Mouse (Mus musculus) forebrain, embryonic 11.5 days (tissue): ENCODE measurements at regions not wholly inside any gene's neighbourhood (a gene's known extent, or its start where the extent isn't known, plus 50 kb on each side); places are given as distances from the start of the nearest gene placed in this dataset.

Source experiments
- ATAC-seq: fragments of 200-750 bp; cut with Nextera tagmentation; replicated peaks from 2 replicates; pipeline ENCODE4 v1.8.0; 2017; ENCODE audit warnings: moderate TSS enrichment; ENCODE audit not compliant: low FRiP score
- DNase-seq: peaks from one replicate; pipeline ENCODE4 v3.0.0-alpha.2; 2017; ENCODE audit warnings: low spot score
- H3K27ac ChIP-seq: fragments of 300-500 bp; sonication (generic); 2 replicates; pipeline ENCODE4 v1.5.1; 2014; ENCODE audit warnings: low read depth, low read length
- H3K27me3 ChIP-seq: fragments of 300-500 bp; sonication (generic); 2 replicates; pipeline ENCODE4 v1.6.1; 2014; ENCODE audit warnings: mild to moderate bottlenecking, low read length, mixed read lengths; ENCODE audit not compliant: control insufficient read depth, insufficient read depth
- H3K36me3 ChIP-seq: fragments of 300-500 bp; sonication (generic); 2 replicates; pipeline ENCODE4 v1.6.1; 2014; ENCODE audit warnings: mild to moderate bottlenecking, low read length, moderate library complexity, mixed read lengths; ENCODE audit not compliant: control insufficient read depth, insufficient read depth
- H3K4me1 ChIP-seq: fragments of 300-500 bp; sonication (generic); replicated peaks from 2 replicates; pipeline ENCODE4 v1.6.1; 2014; ENCODE audit warnings: low read length, mixed read lengths; ENCODE audit not compliant: control insufficient read depth, insufficient read depth
- H3K4me2 ChIP-seq: fragments of 300-500 bp; sonication (generic); 2 replicates; pipeline ENCODE4 v1.6.1; 2014; ENCODE audit warnings: low read depth, mild to moderate bottlenecking, low read length, moderate library complexity, mixed read lengths; ENCODE audit not compliant: severe bottlenecking
- H3K4me3 ChIP-seq: fragments of 300-500 bp; sonication (generic); 2 replicates; pipeline ENCODE4 v1.5.1; 2014; ENCODE audit warnings: low read depth, low read length
- H3K9ac ChIP-seq: fragments of 300-500 bp; sonication (generic); 2 replicates; pipeline ENCODE4 v1.6.1; 2014; ENCODE audit warnings: low read length
- H3K9me3 ChIP-seq: fragments of 300-500 bp; sonication (generic); 2 replicates; pipeline ENCODE4 v1.6.1; 2016; ENCODE audit warnings: low read length, mixed read lengths; ENCODE audit not compliant: control insufficient read depth
- WGBS: fragments of 180-500 bp; shearing (Covaris S2); extraction: QIAGEN DNeasy Blood & Tissue Kit; methylation state at CpG from one replicate; pipeline ENCODE4 v1.1.7; 2014; 5-methylcytosine and 5-hydroxymethylcytosine counted together

DNA sequence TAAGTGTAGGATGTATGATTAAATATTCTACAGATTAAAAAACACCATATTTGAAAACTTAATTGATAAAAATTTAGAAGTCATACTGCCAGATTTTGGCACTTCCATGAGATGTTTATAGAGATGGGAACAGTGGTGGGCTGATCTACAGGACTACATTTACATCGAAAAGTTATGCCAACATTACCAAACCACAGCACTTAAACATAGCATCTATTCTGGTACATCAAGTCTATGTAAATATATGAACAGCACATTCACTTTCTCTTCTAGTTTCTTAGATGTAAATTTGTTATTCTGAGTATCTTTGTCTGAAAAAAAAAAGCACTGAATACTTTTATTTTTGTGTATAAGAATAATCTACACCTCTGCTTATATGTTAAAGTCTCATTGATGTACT lies 1108.1 kb downstream of the Pla2g4a start:
- H3K4me1 ChIP-seq, result no peaks in the 10 kb centered on the region

DNA sequence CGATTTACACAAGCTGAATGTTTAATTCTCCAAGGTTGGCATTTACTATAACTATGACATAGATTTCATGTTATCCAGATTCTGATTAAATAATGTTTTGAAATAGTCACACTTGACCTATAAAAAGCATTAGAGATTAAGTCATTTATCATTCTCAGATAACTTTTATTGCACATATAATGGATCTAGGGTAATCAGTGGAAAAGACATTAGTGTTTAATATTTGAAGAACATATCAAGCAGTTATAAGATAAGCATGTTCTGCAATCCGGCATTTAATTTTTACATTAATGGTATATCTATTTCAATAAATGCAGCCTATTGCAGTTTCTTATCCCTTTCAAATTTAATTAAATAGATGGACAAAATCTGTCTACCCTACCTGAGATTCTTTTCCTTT lies 1114.5 kb downstream of the Pla2g4a start:
- Histone ChIP-seq H3K27ac (no peak overlapping the region), H3K9ac (no peak overlapping the region), H3K4me2 (no peak overlapping the region), H3K36me3 (no peaks in the 10 kb centered on the region), H3K4me1 (no peaks in the 10 kb centered on the region), H3K27me3 (no peaks in the 10 kb centered on the region), H3K4me3 (no peak overlapping the region), H3K9me3 (no peaks in the 10 kb centered on the region)
- 92% methylated on average over 2 of the region's 2 CpGs for WGBS
- ATAC-seq (no peak), DNase-seq (no peak)

More for the DNA sequence above, 1108.1 kb downstream of the Pla2g4a start:
- Histone ChIP-seq H3K9ac (no peak overlapping the region), H3K27me3 (no peaks in the 10 kb centered on the region), H3K4me2 (no peak overlapping the region), H3K9me3 (no peaks in the 10 kb centered on the region), H3K36me3 (no peaks in the 10 kb centered on the region), H3K4me3 (no peak overlapping the region), H3K27ac (no peak overlapping the region)
- DNase-seq (no peak), ATAC-seq (no peak)
- WGBS, result 88% methylated on average over 1 of the region's 1 CpGs

DNA sequence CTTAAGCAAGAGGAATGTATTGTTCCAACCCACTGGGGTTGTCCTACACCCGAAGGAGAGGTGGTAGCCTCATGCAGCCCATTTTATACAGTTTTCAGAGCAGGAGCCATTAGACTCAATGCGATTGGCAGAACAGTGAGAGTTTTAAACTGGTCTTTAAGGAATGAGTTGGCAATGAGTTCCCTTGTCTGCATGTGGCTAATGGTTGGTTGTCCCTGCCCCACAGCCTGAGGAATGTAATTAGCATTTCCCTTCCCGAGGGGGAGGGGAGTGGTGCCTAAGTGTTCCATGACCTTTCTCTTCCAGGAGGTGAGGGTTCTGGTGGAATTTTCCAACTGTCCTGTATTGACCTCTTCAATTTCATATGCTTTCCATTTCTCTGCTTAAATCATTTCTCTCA lies 1137.9 kb downstream of the Pla2g4a start:
- ATAC-seq, result no peak
- no peaks in the 10 kb centered on the region for H3K27me3 ChIP-seq
- no peaks in the 10 kb centered on the region for H3K4me1 ChIP-seq
- H3K4me3 ChIP-seq, result no peak overlapping the region
- H3K9ac ChIP-seq, result no peak overlapping the region
- no peaks in the 10 kb centered on the region for H3K9me3 ChIP-seq
- H3K36me3 ChIP-seq, result no peaks in the 10 kb centered on the region
- no peak overlapping the region for H3K4me2 ChIP-seq
- no peak for DNase-seq
- H3K27ac ChIP-seq, result no peak overlapping the region
- WGBS, result 54% methylated on average over 3 of the region's 3 CpGs

DNA sequence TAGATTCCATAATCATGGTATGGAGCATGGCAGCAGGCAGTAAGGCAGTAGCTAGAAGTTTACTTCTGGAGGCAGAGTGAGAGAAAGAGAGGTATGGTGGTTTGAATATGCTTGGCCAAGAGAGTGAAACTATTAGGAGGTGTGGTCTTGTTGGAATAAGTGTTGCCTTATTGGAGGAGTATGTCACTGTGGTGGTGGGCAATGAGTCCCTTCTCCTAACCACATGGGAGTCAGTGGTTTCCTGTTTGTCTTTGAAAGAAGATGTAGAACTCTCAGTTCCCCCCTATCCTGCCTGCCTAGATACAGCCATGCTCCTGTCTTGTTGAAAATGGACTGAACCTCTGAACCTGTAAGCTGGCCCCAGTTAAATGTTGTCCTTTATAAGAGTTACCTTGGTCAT lies 1152.4 kb downstream of the Pla2g4a start:
- no peaks in the 10 kb centered on the region for H3K27me3 ChIP-seq
- no peak overlapping the region for H3K4me3 ChIP-seq
- H3K27ac ChIP-seq, result no peak overlapping the region
- H3K9me3 ChIP-seq, result no peaks in the 10 kb centered on the region
- no peaks in the 10 kb centered on the region for H3K36me3 ChIP-seq
- ATAC-seq (no peak), DNase-seq (no peak)
- no peak overlapping the region for H3K9ac ChIP-seq
- no peaks in the 10 kb centered on the region for H3K4me1 ChIP-seq
- H3K4me2 ChIP-seq, result no peak overlapping the region

DNA sequence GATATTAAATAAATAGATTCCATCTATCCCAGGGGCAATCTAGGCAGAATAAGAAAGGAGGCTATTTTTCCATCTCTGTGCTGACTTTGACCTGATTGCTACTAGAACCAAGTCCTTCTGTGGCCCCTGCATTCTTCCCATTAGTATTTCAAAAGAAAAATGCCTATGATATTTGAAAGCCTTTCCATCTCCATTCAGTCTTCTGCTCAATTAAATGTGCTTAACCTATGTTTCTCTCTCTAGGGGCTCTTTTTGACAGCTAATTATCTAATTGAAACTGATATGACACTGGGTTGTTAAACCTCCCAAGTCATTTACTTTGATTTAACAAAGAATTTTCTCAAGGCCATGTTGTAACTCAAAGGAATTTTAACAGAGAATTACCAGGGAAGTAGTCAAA lies 1164.0 kb downstream of the Pla2g4a start:
- H3K27me3 ChIP-seq, result no peaks in the 10 kb centered on the region
- H3K4me1 ChIP-seq, result no peaks in the 10 kb centered on the region
- no peak overlapping the region for H3K9ac ChIP-seq
- ATAC-seq (no peak), DNase-seq (no peak)
- H3K4me3 ChIP-seq, result no peak overlapping the region
- no peaks in the 10 kb centered on the region for H3K9me3 ChIP-seq
- no peak overlapping the region for H3K4me2 ChIP-seq
- H3K27ac ChIP-seq, result no peak overlapping the region
- no peaks in the 10 kb centered on the region for H3K36me3 ChIP-seq

DNA sequence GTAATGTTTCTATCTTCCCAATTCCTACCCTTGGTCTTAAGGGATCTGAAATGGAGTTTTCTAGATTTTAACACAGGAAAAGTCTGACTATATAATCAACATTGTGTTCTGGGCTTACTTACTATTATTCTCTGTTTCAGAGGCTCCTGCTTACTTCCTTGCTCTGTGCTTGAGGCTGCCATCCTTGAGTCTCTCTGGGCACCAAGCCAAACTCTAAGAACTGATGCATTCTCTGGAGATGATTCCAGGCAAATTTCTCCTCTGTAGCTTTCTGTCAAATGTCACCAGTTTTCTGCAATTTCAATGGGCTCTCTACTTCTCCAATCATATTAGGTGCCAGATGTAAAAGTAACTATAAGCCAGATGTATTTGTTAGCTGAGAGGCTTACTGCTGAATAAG lies 1210.3 kb downstream of the Pla2g4a start:
- Histone ChIP-seq H3K9me3 (no peaks in the 10 kb centered on the region), H3K27me3 (no peaks in the 10 kb centered on the region), H3K36me3 (no peaks in the 10 kb centered on the region), H3K4me1 (no peaks in the 10 kb centered on the region), H3K9ac (no peak overlapping the region), H3K4me3 (no peak overlapping the region), H3K27ac (no peak overlapping the region), H3K4me2 (no peak overlapping the region)
- DNase-seq, result no peak
- no peak for ATAC-seq

DNA sequence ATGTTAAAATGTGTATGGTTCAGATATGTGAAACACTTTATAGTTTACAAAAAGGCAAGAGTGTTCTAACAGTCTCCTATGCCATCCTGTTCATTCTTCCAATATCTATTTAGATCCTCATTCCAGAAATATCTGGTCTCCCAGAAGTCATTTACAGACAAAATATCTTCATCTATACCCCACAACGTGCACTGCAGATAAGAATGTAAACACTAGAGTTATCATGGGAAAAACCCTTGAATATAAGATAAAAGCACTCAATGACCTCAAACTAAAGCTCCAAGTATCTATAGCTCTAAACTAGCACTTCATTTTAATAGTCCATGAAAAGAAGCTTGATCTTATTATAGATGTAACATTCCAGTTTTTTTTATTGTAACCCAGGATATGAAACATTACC lies 1239.0 kb downstream of the Pla2g4a start:
- no peak for ATAC-seq
- Histone ChIP-seq H3K9ac (no peak overlapping the region), H3K27ac (no peak overlapping the region), H3K9me3 (no peaks in the 10 kb centered on the region), H3K27me3 (no peaks in the 10 kb centered on the region), H3K36me3 (no peaks in the 10 kb centered on the region), H3K4me1 (no peaks in the 10 kb centered on the region), H3K4me2 (no peak overlapping the region), H3K4me3 (no peak overlapping the region)
- no peak for DNase-seq
- WGBS, result 54% methylated on average over 1 of the region's 1 CpGs

DNA sequence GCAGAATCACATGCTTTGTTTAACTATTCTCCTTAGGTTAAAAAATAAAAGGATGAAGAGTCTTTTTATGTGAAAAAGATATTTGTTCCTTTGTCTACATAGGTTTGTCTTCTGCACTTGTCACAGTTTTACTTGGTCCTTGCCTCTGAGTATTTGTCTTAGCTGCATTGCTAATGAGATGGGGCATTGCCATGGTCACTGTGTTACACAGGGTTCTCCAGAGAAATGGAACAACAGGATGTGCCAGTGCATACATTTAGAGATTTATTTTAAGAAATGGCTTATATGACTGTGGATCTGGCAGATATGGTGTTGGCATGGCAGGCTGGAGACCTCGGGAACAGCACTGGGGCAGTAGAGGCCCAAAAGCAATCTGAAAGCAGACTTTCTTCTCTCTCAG lies 1239.7 kb downstream of the Pla2g4a start:
- Histone ChIP-seq H3K27ac (no peak overlapping the region), H3K4me3 (no peak overlapping the region), H3K4me1 (no peaks in the 10 kb centered on the region), H3K36me3 (no peaks in the 10 kb centered on the region), H3K9ac (no peak overlapping the region), H3K4me2 (no peak overlapping the region), H3K9me3 (no peaks in the 10 kb centered on the region), H3K27me3 (no peaks in the 10 kb centered on the region)
- 74% methylated on average over 1 of the region's 1 CpGs for WGBS
- DNase-seq (no peak), ATAC-seq (no peak)

DNA sequence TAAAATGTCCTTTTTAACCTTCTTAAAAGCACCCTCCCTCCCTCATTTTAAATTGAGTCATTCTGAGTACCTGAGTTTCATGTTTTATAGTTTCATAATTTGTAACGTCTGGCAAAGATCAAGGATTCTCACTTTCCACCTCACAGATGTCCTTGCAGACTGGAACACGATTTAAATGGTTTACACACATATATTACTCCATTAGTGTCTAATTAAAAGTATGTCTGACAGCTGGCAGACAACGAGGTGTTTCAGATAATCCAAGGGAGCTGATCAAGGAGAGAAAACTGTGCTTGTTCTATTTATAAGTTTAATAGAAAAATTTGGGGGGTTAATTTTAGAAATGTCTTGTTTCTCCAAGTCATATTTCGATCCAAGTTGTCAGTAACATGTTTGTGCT lies 1240.1 kb downstream of the Pla2g4a start:
- no peaks in the 10 kb centered on the region for H3K9me3 ChIP-seq
- H3K4me1 ChIP-seq, result no peaks in the 10 kb centered on the region
- 72% methylated on average over 4 of the region's 4 CpGs for WGBS
- no peak overlapping the region for H3K4me3 ChIP-seq
- H3K36me3 ChIP-seq, result no peaks in the 10 kb centered on the region
- H3K27ac ChIP-seq, result no peak overlapping the region
- DNase-seq (no peak), ATAC-seq (no peak)
- H3K27me3 ChIP-seq, result no peaks in the 10 kb centered on the region
- no peak overlapping the region for H3K9ac ChIP-seq
- no peak overlapping the region for H3K4me2 ChIP-seq
